Mouse (Mus musculus) urinary bladder, postnatal 36 days (tissue): ENCODE results near the gene Rfx2.

Experiments used
- DNase-seq, 2 experiments: peaks; one replicate each; pipeline ENCODE4 v3.0.0; 2022; ENCODE audit warnings: low spot score in 2 of 2, mixed read lengths in 1 of 2

The Rfx2 gene

GRCm38 (mm10) chr17:56754271-56755185, 76.3 kb downstream of the Rfx2 start:
- DNase-seq: no peak

DNA sequence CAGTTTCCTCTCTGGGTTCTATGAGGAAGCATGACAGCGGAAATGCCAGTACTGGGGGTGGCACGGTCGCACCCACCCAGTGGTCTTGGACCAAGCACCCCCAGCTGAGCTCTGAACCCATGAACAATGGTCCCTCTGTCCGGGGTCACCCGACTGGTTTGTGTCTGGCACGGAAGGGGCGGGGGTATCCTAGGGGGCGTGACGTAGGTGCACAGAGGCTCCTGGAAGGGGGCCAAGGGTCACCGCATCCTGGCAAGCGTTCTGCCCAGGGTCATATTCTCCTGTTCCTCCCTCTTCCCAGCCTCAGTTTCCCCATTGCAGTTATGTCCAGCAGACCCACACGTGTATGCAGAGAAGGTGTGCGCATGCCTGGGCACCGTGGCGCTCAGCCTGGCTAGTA, 77.4 kb downstream of the Rfx2 start:
- DNase-seq: no peak

DNA sequence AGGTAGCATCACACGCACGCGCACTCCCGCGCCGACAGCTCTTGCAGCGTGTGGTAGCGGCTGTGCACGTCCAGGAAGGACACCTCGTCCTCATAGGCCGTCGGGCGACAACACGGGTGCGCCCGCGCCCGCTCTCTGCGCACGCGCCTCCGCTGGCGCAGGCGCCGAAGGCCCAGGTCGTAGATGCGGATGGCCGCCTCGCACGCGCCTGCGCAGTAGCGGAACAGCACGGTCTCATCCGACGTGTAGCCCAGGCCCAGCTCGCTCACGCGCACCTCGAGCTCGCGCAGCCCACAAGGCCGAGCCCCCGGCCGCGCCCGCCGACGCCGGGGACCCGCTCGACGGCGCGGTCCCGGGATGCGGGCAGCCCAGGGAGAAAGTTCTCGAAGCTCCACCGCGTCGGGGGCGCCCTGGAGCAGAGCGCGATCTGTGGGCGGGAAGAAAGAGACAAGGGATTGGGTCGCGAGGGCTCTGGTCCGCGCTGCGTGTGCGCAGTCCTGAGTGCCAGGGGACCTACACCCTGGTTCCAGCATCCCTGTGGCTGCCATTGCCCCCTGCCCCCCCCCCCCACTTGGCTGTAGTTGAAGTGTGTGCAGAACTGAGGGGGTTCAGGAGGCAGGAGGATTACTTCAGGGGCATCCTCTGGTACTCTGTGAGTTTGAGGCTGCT, 79.3 kb downstream of the Rfx2 start:
- DNase-seq: peak in 1 of 2 experiments; percentile 33

DNA sequence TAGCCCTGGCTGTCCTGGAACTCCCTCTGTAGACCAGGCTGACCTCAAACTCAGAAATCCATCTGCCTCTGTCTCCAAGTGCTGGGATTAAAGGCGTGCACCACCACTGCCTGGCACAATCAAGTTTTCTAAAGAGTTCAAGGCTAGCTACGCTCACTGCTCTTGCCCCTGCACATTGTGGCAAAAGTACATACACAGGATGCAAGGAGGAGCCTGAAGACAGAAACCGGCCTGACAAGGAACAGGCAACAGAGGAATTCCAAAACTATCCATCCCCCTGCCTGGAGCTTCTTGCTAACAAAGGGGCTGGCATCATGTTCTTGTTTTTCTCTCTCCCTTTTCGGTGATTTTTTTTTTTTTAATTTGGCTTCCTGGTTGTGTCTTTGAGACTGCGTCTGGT, 86.6 kb downstream of the Rfx2 start:
- DNase-seq: no peak

- DNase-seq: no peak
Observed at GRCm38 (mm10) chr17:56740788-56741160, 90.0 kb downstream of the Rfx2 start.

GRCm38 (mm10) chr17:56740118-56740787, 90.6 kb downstream of the Rfx2 start:
- DNase-seq: no peak

GRCm38 (mm10) chr17:56738221-56738620, 92.6 kb downstream of the Rfx2 start:
- DNase-seq: no peak

DNA sequence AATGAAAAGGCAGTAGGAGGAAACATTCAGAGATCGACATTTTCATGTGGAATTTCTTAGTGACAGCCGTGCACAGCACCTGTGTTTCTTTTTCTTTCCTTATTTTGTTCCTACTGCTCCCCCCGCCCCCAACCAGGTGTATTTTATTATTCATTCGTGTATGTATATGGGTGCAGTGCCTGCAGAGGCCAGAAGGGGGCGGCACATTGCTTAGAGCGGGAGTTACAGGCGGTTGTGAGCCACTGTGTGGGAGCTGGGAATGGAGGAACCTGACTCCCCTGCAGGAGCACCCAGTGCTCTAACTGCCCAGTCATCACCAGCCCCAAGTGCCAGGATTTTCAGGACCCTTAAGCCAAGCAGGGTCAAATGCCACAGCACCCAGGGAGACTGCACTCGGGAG, 94.3 kb downstream of the Rfx2 start:
- no peak for DNase-seq

GRCm38 (mm10) chr17:56729656-56730055, 101.2 kb downstream of the Rfx2 start:
- no peak for DNase-seq

GRCm38 (mm10) chr17:56729151-56729550, 101.7 kb downstream of the Rfx2 start:
- DNase-seq: no peak

DNA sequence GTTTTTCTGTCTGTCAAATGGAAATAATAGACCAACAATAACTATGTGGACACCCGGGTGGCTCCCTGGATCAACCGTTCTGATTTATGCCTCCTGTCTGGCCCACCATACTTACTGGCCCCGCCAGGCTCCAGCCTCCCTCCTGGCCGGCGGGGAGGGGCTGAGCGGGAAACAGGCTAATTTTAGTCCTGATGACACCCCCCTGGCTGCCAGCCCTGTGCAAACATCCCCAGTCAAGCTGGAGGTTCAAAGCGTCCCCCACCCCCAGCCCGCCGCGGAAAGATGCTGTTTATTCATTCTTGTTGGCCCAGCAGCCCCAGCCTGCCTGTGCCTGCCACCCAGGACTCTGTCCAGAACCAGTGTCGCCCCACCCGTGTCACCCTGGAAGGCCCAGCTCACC, 102.7 kb downstream of the Rfx2 start:
- DNase-seq: peak; percentile 28 to 34

DNA sequence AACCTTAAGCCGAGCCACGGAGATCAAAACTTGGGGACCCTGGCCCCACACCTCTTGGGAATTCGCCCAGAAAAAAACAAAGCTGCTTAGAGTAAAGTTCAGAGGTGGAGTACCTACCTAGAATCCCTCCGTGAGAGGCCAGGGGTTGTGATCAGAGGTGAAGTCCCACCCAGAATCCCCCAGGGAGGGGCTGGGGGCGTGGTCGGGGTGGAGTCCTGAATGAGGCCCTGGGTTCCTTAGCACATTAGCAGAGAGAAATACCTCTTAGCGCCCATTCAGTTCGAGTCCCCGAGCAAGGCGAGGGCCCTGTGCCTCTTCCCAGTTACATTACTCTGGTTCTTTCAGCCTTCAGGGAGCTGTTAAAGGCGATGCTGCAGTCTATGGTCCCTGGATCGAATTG, 103.2 kb downstream of the Rfx2 start:
- no peak for DNase-seq

- DNase-seq: no peak
Observed at GRCm38 (mm10) chr17:56727029-56727649, 103.7 kb downstream of the Rfx2 start.
